Mouse (Mus musculus) liver, postnatal 0 days (tissue): Measurements from ENCODE around the gene Ppp1r13b.

ENCODE experiments used
- CTCF ChIP-seq: sonication (generic); IDR thresholded peaks from 2 replicates; pipeline ENCODE4 v1.5.1; 2016; ENCODE audit warnings: antibody characterized with exemption, low read depth
- EP300 ChIP-seq: IDR thresholded peaks from 2 replicates; pipeline ENCODE4 v1.6.1; 2016; ENCODE audit warnings: antibody characterized with exemption, low read depth, mild to moderate bottlenecking

DNA sequence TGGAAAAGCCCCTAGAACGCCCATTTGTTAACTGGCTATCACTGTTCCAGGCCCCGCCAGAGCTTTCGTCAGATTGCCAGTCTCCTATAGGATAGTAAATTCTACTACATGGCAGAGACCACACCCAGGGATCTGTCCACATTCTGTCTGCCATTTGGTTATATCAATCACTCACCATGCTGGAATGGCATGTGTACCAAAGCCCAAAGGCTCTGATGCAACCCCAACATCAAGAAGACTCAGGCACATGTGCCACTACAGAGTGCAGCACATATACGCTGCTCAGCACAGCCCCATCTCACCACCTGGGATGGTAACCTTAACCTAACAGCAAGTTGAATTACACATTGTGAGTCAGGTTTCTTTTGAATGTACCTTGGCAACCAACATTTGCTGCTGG, 62.0 kb downstream of the Ppp1r13b start:
- TF ChIP-seq CTCF (no peak), EP300 (no peak)
